Mouse (Mus musculus): ENCODE results near the gene Ankle1. TPM values are rescaled to one million over a fixed set of nuclear protein-coding genes. Genes with fewer than 3 reads are reported as not detected.

The Ankle1 gene
- total and polyA plus RNA-seq, 2 experiments from 2014 or later: 0.81 to 2.3 TPM

- H3K4me3 ChIP-seq (ENCODE audit: low read depth, low read length): peak overlapping the region; percentile 61
- no peak for ATAC-seq
- no peaks in the 10 kb centered on the region for H3K27me3 ChIP-seq (ENCODE audit: insufficient read depth, low read length)
- H3K9me3 ChIP-seq (ENCODE audit: low read length): no peaks in the 10 kb centered on the region
- H3K9ac ChIP-seq: peak overlapping the region; percentile 51
- H3K4me2 ChIP-seq (ENCODE audit: low read depth): peak overlapping the region; percentile 41
- WGBS: 24% methylated on average over 5 of the region's 5 CpGs
- TF ChIP-seq CTCF (IDR thresholded peaks at IDR 0.05; ENCODE audit: low read depth): no peak
- peaks cover 17% of the 10 kb centered on the region for H3K36me3 ChIP-seq (ENCODE audit: insufficient read depth)
- peaks cover 6% of the 10 kb centered on the region; the same call in 1 of the 2 replicates for H3K4me1 ChIP-seq (ENCODE audit: insufficient read depth)
- H3K27ac ChIP-seq (ENCODE audit: low read depth, low read length): peak overlapping the region; percentile 80
- DNase-seq: no peak
These were observed 35.0 kb upstream of the Ankle1 start for GRCm38 (mm10) chr8:71370711-71371235.

- H3K4me2 ChIP-seq (ENCODE audit: low read depth): peak within 1 kb of the TSS; percentile 41
- peak; percentile 95 for TF ChIP-seq CTCF (IDR thresholded peaks at IDR 0.05; ENCODE audit: low read depth)
- DNase-seq (peak; percentile 98), ATAC-seq (peak; percentile 88)
- no peaks in the 10 kb centered on the region for H3K27me3 ChIP-seq (ENCODE audit: insufficient read depth, low read length)
- peaks cover 11% of the 10 kb centered on the region for H3K4me1 ChIP-seq (ENCODE audit: insufficient read depth)
- H3K4me3 ChIP-seq (ENCODE audit: low read depth, low read length): peak within 1 kb of the TSS; percentile 61
- peak within 1 kb of the TSS; percentile 80 for H3K27ac ChIP-seq (ENCODE audit: low read depth, low read length)
- H3K9ac ChIP-seq: peak within 1 kb of the TSS; percentile 51
- WGBS: 2% methylated on average over 68 of the region's 68 CpGs
- peaks cover 17% of the 10 kb centered on the region for H3K36me3 ChIP-seq (ENCODE audit: insufficient read depth)
- H3K9me3 ChIP-seq (ENCODE audit: low read length): no peaks in the 10 kb centered on the region
These were observed 34.5 kb upstream of the Ankle1 start, which contains the start of gene Ocel1 for GRCm38 (mm10) chr8:71371236-71371848. Gene Ocel1 (plus strand): TSS chr8:71371298.

DNA sequence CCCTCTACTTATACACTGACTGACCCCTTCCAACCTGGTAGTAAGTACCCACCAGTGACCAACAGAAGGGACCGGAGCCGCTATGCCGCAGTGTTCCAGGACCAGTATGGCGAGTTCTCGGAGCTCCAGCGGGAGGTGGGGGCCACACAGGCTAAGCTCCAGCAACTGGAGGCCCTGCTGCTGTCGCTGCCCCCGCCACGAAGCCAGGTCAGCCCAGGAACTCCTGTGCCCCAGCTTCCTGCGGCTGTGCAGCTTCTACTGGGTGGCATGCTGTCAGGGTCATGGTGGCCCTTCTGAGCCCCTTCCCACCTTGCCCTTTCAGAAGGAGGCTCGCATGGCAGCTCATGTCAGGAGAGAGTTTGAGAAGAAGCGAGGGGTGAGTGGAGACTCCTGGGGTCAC, 33.4 kb upstream of the Ankle1 start:
- H3K4me2 ChIP-seq (ENCODE audit: low read depth): no peak overlapping the region
- no peak overlapping the region for H3K27ac ChIP-seq (ENCODE audit: low read depth, low read length)
- WGBS: 88% methylated on average over 12 of the region's 12 CpGs
- H3K4me3 ChIP-seq (ENCODE audit: low read depth, low read length): no peak overlapping the region
- no peak for TF ChIP-seq CTCF (IDR thresholded peaks at IDR 0.05; ENCODE audit: low read depth)
- no peaks in the 10 kb centered on the region for H3K9me3 ChIP-seq (ENCODE audit: low read length)
- H3K36me3 ChIP-seq (ENCODE audit: insufficient read depth): peaks cover 17% of the 10 kb centered on the region
- DNase-seq (no peak), ATAC-seq (no peak)
- H3K27me3 ChIP-seq (ENCODE audit: insufficient read depth, low read length): no peaks in the 10 kb centered on the region
- peaks cover 15% of the 10 kb centered on the region for H3K4me1 ChIP-seq (ENCODE audit: insufficient read depth)
- H3K9ac ChIP-seq: no peak overlapping the region

- Histone ChIP-seq H3K9me3 (ENCODE audit: low read length) (no peaks in the 10 kb centered on the region), H3K36me3 (ENCODE audit: insufficient read depth) (peaks cover 17% of the 10 kb centered on the region), H3K4me3 (ENCODE audit: low read depth, low read length) (no peak overlapping the region), H3K4me1 (ENCODE audit: insufficient read depth) (peaks cover 11% of the 10 kb centered on the region), H3K4me2 (ENCODE audit: low read depth) (no peak overlapping the region), H3K9ac (no peak overlapping the region), H3K27ac (ENCODE audit: low read depth, low read length) (no peak overlapping the region), H3K27me3 (ENCODE audit: insufficient read depth, low read length) (no peaks in the 10 kb centered on the region)
- no peak for TF ChIP-seq CTCF (IDR thresholded peaks at IDR 0.05; ENCODE audit: low read depth)
- 90% methylated on average over 3 of the region's 3 CpGs for WGBS
- ATAC-seq (no peak), DNase-seq (no peak)
These were observed 32.8 kb upstream of the Ankle1 start for GRCm38 (mm10) chr8:71373000-71373399.

DNA sequence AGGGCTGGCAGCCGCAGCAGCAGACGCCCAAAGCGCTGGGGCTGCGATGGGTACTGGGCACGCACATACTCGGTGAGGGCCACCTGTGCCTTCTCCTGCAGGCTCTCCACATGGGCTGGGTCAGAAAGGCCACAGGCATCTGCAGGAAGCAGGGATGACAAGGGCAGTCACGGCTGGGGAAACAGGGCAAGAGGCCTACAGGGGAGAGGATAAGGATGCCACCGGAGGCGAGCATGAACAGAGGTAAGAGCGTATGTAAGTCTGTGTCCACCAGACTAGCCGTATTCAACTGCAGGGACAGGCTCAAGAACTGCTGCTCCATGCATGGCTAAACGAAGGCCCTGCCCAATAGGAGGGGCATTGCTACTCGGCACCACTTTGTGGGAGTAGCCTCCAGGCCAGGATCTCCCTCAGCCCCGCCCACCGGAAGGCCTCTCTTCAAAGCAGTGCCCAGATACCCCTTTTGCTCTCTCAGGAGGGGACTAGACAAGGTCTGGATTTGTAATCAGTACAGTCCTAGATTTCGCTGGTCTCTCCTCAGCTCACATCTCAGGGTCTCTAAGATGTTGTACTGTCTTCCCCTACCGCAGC, 31.1 kb upstream of the Ankle1 start:
- H3K4me2 ChIP-seq (ENCODE audit: low read depth): no peak overlapping the region
- TF ChIP-seq CTCF (IDR thresholded peaks at IDR 0.05; ENCODE audit: low read depth): no peak
- H3K9me3 ChIP-seq (ENCODE audit: low read length): no peaks in the 10 kb centered on the region
- no peak overlapping the region for H3K4me3 ChIP-seq (ENCODE audit: low read depth, low read length)
- H3K27ac ChIP-seq (ENCODE audit: low read depth, low read length): no peak overlapping the region
- WGBS: 80% methylated on average over 17 of the region's 17 CpGs
- H3K4me1 ChIP-seq (ENCODE audit: insufficient read depth): peaks cover 9% of the 10 kb centered on the region
- H3K27me3 ChIP-seq (ENCODE audit: insufficient read depth, low read length): no peaks in the 10 kb centered on the region
- DNase-seq (no peak), ATAC-seq (no peak)
- no peak overlapping the region for H3K9ac ChIP-seq
- peaks cover 7% of the 10 kb centered on the region for H3K36me3 ChIP-seq (ENCODE audit: insufficient read depth)

GRCm38 (mm10) chr8:71375581-71376422, 30.0 kb upstream of the Ankle1 start:
- TF ChIP-seq CTCF (IDR thresholded peaks at IDR 0.05; ENCODE audit: low read depth): peak; percentile 61
- H3K4me3 ChIP-seq (ENCODE audit: low read depth, low read length): peak overlapping the region; percentile 39
- peak overlapping the region; percentile 89 for H3K4me2 ChIP-seq (ENCODE audit: low read depth)
- no peaks in the 10 kb centered on the region for H3K9me3 ChIP-seq (ENCODE audit: low read length)
- H3K27ac ChIP-seq (ENCODE audit: low read depth, low read length): peak overlapping the region; percentile 69
- 3% methylated on average over 74 of the region's 74 CpGs for WGBS
- no peaks in the 10 kb centered on the region for H3K27me3 ChIP-seq (ENCODE audit: insufficient read depth, low read length)
- ATAC-seq: peak; percentile 1; the same call in 1 of the 2 replicates
- peaks cover 14% of the 10 kb centered on the region for H3K4me1 ChIP-seq (ENCODE audit: insufficient read depth)
- peak; percentile 71 for DNase-seq
- 0 out of 2 replicates have a peak, but pooled peaks cover 5% of the 10 kb centered on the region for H3K36me3 ChIP-seq (ENCODE audit: insufficient read depth)
- H3K9ac ChIP-seq: peak overlapping the region; percentile 58

Data from forebrain, postnatal 0 days (tissue).